Mouse (Mus musculus) cortical plate, adult 2 months (tissue): ENCODE results near the gene Tubb4a. TPM values are rescaled to one million over a fixed set of nuclear protein-coding genes. Genes with fewer than 3 reads are reported as not detected.
"Not testable (repeated sequence)": the region's sequence is repeated elsewhere in the genome, so short reads cannot be mapped to it uniquely, and the experiment has no call there.

Experiments
- H3K27ac ChIP-seq: fragments of 200-500 bp; 2 replicates; pipeline ENCODE4 v1.5.1; 2012; ENCODE audit warnings: low read length, control low read depth, inconsistent platforms; ENCODE audit not compliant: insufficient read depth
- H3K4me1 ChIP-seq: fragments of 200-500 bp; 2 replicates; pipeline ENCODE4 v1.6.1; 2011; ENCODE audit warnings: low read length; ENCODE audit not compliant: control insufficient read depth, insufficient read depth
- H3K4me3 ChIP-seq: fragments of 200-500 bp; 2 replicates; pipeline ENCODE4 v1.5.1; 2011; ENCODE audit warnings: mild to moderate bottlenecking, low read length, control low read depth; ENCODE audit not compliant: insufficient read depth
- CTCF ChIP-seq: fragments of 200-500 bp; IDR thresholded peaks from 2 replicates; pipeline ENCODE4 v1.5.1; 2011; ENCODE audit warnings: mild to moderate bottlenecking, control low read depth, low read length; ENCODE audit not compliant: insufficient read depth; ENCODE audit errors: extremely low read depth
- POLR2A ChIP-seq: fragments of 200-500 bp; IDR thresholded peaks from 2 replicates; pipeline ENCODE4 v1.6.1; 2011; ENCODE audit warnings: mild to moderate bottlenecking, low read length, control low read depth; ENCODE audit not compliant: insufficient read depth; ENCODE audit errors: extremely low read depth
- polyA plus RNA-seq: library from polyadenylated mRNA; depleted of rRNA; stranded (reverse); fragments of >200 nt; gene quantifications from 2 replicates; pipeline ENCODE4 v1.2.3, GENCODE M21; 2012

The Tubb4a gene
- polyA plus RNA-seq, 1 experiment, result 680 TPM

- no peak overlapping the region for H3K27ac ChIP-seq
- TF ChIP-seq POLR2A (no peak), CTCF (no peak)
- no peak overlapping the region; the same call in 1 of the 2 replicates for H3K4me3 ChIP-seq
These were observed 26.5 kb downstream of the Tubb4a start for GRCm38 (mm10) chr17:57061069-57061468.

GRCm38 (mm10) chr17:57060231-57060801 is 27.3 kb downstream of the Tubb4a start:
- peak overlapping the region; percentile 98 for H3K4me3 ChIP-seq
- H3K4me1 ChIP-seq, result peaks cover 4% of the 10 kb centered on the region; the same call in 1 of the 2 replicates
- H3K27ac ChIP-seq, result peak overlapping the region; percentile 76; the same call in 1 of the 2 replicates
- TF ChIP-seq POLR2A, result peak; percentile 46; the same call in 1 of the 2 replicates
- peak; percentile 53 for TF ChIP-seq CTCF

More at GRCm38 (mm10) chr17:57061069-57061468, 26.5 kb downstream of the Tubb4a start:
- H3K4me1 ChIP-seq, result peaks cover 4% of the 10 kb centered on the region; the same call in 1 of the 2 replicates

GRCm38 (mm10) chr17:57059486-57059977 is 28.1 kb downstream of the Tubb4a start, which contains the start of gene Slc25a23:
Gene Slc25a23 (minus strand): TSS chr17:57059863.
- Histone ChIP-seq H3K4me1 (peaks cover 4% of the 10 kb centered on the region; the same call in 1 of the 2 replicates), H3K4me3 (peak within 1 kb of the TSS; percentile 98), H3K27ac (peak within 1 kb of the TSS; percentile 96)
- TF ChIP-seq CTCF, result no peak
- TF ChIP-seq POLR2A, result no peak

- peaks cover 4% of the 10 kb centered on the region; the same call in 1 of the 2 replicates for H3K4me1 ChIP-seq
- H3K27ac ChIP-seq, result peak within 1 kb of the TSS; percentile 96
- peak within 1 kb of the TSS; percentile 98 for H3K4me3 ChIP-seq
- no peak for TF ChIP-seq CTCF
- no peak for TF ChIP-seq POLR2A
These were observed 28.6 kb downstream of the Tubb4a start, which contains the start of gene Crb3 for GRCm38 (mm10) chr17:57058891-57059485. Gene Crb3 (plus strand): TSS chr17:57059105.

- H3K4me1 ChIP-seq, result peaks cover 4% of the 10 kb centered on the region; the same call in 1 of the 2 replicates
- no peak overlapping the region for H3K27ac ChIP-seq
- TF ChIP-seq CTCF, result no peak
- no peak for TF ChIP-seq POLR2A
- no peak overlapping the region for H3K4me3 ChIP-seq
These were observed 31.3 kb downstream of the Tubb4a start for GRCm38 (mm10) chr17:57056246-57056645.

- not testable (repeated sequence) for H3K27ac ChIP-seq, H3K4me3 ChIP-seq, H3K4me1 ChIP-seq
These were observed 35.9 kb downstream of the Tubb4a start for GRCm38 (mm10) chr17:57051679-57052078.

- no peak for TF ChIP-seq POLR2A
- no peak for TF ChIP-seq CTCF
These were observed 38.8 kb downstream of the Tubb4a start for GRCm38 (mm10) chr17:57048816-57049215.

GRCm38 (mm10) chr17:57047406-57047805 is 40.2 kb downstream of the Tubb4a start:
- TF ChIP-seq POLR2A (no peak), CTCF (no peak)
- Histone ChIP-seq H3K27ac (no peak overlapping the region), H3K4me1 (0 out of 2 replicates have a peak, but pooled peaks cover 1% of the 10 kb centered on the region), H3K4me3 (no peak overlapping the region)

More at GRCm38 (mm10) chr17:57048816-57049215, 38.8 kb downstream of the Tubb4a start:
- Histone ChIP-seq H3K27ac (no peak overlapping the region), H3K4me1 (no peaks in the 10 kb centered on the region), H3K4me3 (no peak overlapping the region)

GRCm38 (mm10) chr17:57041554-57041953 is 46.0 kb downstream of the Tubb4a start, which contains the start of gene Slc25a41:
Gene Slc25a41 (minus strand): TSS chr17:57041654.
- no peak for TF ChIP-seq POLR2A
- TF ChIP-seq CTCF, result no peak
- Histone ChIP-seq H3K4me1 (0 out of 2 replicates have a peak, but pooled peaks cover 1% of the 10 kb centered on the region), H3K27ac (no peak within 1 kb of the TSS), H3K4me3 (no peak within 1 kb of the TSS)

- H3K4me1 ChIP-seq, result 0 out of 2 replicates have a peak, but pooled peaks cover 1% of the 10 kb centered on the region
- TF ChIP-seq CTCF, result no peak
- TF ChIP-seq POLR2A, result no peak
- no peak overlapping the region for H3K27ac ChIP-seq
- H3K4me3 ChIP-seq, result no peak overlapping the region
These were observed 48.6 kb downstream of the Tubb4a start for GRCm38 (mm10) chr17:57038978-57039377.
